Mouse (Mus musculus): ENCODE measurements around the gene Epha5. TPM values are rescaled to one million over a fixed set of nuclear protein-coding genes. Genes with fewer than 3 reads are reported as not detected.

Epha5 gene
- polyA plus RNA-seq (2014; fragmentation: Nextera tagmentation; extraction: Ambion mirVana), result 19.4 and 21.6 TPM in 2 replicates

DNA sequence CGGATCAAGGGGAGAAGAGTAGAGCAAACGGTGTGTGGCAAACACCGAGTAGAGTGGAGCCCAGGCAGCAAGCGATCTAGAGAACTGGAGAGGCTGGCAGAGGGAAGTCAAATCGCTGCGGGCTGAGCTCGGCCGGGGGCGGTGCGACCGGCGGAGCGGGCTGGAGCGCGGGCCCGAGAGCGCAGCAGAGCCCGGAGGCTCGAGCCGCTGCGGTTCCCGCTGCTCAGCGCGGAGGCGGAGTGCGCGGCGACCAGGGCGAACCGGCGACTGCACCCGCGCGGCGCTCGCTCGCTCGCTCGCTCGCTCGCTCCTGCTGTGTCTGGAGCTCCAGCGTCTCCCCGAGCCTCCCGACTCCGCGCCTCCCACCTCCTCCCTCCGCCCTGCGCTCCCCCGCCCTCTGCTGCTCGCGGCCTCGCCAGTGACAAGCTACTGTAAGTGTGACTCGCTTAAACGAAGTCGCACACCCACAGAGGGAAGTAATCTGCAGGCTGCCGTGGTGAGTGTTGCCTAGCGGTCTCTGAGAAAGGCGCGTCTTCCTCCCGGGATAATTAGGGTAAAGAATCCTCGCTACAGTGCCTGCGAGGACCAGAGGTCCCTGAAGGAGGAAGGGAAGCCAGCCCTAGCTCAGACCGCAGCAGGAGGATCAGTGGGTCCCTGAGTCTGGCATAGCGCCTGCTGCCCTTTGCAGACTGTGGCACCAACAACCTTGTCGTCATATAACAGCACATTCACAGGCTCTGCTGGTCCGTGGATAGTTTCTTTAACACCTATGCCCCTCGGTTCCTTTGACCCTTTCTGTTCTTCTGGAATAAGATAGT is at the start of gene Epha5:
Gene Epha5 (minus strand): TSS at position 321 of the 818 bp plus-strand sequence.
- DNase-seq (ENCODE audit: low spot score), result peak; percentile 91
- Histone ChIP-seq H3K27me3 (ENCODE audit: control insufficient read depth, insufficient read depth, low read length) (no peaks in the 10 kb centered on the region; the same call in 1 of the 2 replicates), H3K4me1 (replicated peaks; ENCODE audit: control insufficient read depth, insufficient read depth, low read length) (0 out of 2 replicates have a peak, but pooled peaks cover 3% of the 10 kb centered on the region), H3K4me2 (ENCODE audit: low read depth, low read length, severe bottlenecking) (peak within 1 kb of the TSS; percentile 94), H3K36me3 (ENCODE audit: control insufficient read depth, insufficient read depth, low read length) (no peaks in the 10 kb centered on the region), H3K9me3 (ENCODE audit: control insufficient read depth, low read length) (no peaks in the 10 kb centered on the region), H3K4me3 (ENCODE audit: low read depth, low read length) (peak within 1 kb of the TSS; percentile 69), H3K27ac (ENCODE audit: low read depth, low read length) (peak within 1 kb of the TSS; percentile 69), H3K9ac (ENCODE audit: low read length) (peak within 1 kb of the TSS; percentile 72)
- under 1% methylated on average over 60 of the region's 67 CpGs for WGBS
- peak; percentile 94 for ATAC-seq (replicated peaks; ENCODE audit: low FRiP score)

DNA sequence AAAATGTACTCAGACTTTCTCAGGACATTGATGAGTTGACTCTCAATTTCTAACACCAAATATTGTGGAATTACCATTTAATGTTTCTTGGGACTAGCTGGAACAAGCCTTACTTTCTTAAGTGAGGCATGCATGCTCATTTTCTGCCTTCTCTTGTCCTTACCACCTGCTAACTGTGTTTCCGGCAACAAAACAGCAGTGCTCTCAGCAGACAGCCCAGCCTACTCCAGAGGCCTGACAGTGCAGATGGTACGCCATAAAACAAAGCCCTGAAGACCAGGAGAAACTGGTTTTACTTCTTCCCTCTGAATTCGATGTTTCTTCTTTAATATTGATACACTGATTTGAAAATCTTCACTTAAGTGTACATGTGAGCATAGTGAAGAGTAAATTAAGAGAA is 39.0 kb upstream of the Epha5 start:
- Histone ChIP-seq H3K4me1 (replicated peaks; ENCODE audit: control insufficient read depth, insufficient read depth, low read length) (no peaks in the 10 kb centered on the region), H3K27ac (ENCODE audit: low read depth, low read length) (no peak overlapping the region), H3K27me3 (ENCODE audit: control insufficient read depth, insufficient read depth, low read length) (no peaks in the 10 kb centered on the region), H3K9ac (ENCODE audit: low read length) (no peak overlapping the region), H3K4me3 (ENCODE audit: low read depth, low read length) (no peak overlapping the region), H3K36me3 (ENCODE audit: control insufficient read depth, insufficient read depth, low read length) (no peaks in the 10 kb centered on the region), H3K9me3 (ENCODE audit: control insufficient read depth, low read length) (no peaks in the 10 kb centered on the region), H3K4me2 (ENCODE audit: low read depth, low read length, severe bottlenecking) (no peak overlapping the region)
- 64% methylated on average over 3 of the region's 3 CpGs for WGBS
- DNase-seq (ENCODE audit: low spot score) (no peak), ATAC-seq (replicated peaks; ENCODE audit: low FRiP score) (no peak)

DNA sequence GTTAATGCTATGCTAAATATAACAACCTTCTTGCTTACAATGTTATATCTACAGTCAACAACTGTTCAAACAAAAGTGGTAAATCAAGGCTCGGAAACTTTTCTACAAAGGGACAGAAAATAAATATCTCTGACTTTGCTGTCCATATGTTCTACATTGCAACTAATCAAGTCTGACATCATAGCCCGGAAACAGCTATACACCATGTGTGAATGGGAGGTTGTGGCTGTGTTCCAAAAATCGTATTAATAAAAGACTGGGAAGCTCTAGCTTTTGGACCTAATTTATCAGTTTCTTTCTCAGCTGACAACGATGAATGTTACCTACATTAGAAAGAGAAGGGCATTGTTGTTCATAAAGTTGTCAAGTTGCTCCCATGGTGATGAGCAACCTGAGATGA is 37.5 kb upstream of the Epha5 start:
- Histone ChIP-seq H3K4me3 (ENCODE audit: low read depth, low read length) (no peak overlapping the region), H3K4me2 (ENCODE audit: low read depth, low read length, severe bottlenecking) (no peak overlapping the region), H3K4me1 (replicated peaks; ENCODE audit: control insufficient read depth, insufficient read depth, low read length) (no peaks in the 10 kb centered on the region), H3K9me3 (ENCODE audit: control insufficient read depth, low read length) (no peaks in the 10 kb centered on the region), H3K27me3 (ENCODE audit: control insufficient read depth, insufficient read depth, low read length) (no peaks in the 10 kb centered on the region), H3K9ac (ENCODE audit: low read length) (no peak overlapping the region), H3K27ac (ENCODE audit: low read depth, low read length) (no peak overlapping the region), H3K36me3 (ENCODE audit: control insufficient read depth, insufficient read depth, low read length) (no peaks in the 10 kb centered on the region)
- WGBS, result 90% methylated on average over 4 of the region's 4 CpGs
- no peak for DNase-seq (ENCODE audit: low spot score)
- no peak for ATAC-seq (replicated peaks; ENCODE audit: low FRiP score)

DNA sequence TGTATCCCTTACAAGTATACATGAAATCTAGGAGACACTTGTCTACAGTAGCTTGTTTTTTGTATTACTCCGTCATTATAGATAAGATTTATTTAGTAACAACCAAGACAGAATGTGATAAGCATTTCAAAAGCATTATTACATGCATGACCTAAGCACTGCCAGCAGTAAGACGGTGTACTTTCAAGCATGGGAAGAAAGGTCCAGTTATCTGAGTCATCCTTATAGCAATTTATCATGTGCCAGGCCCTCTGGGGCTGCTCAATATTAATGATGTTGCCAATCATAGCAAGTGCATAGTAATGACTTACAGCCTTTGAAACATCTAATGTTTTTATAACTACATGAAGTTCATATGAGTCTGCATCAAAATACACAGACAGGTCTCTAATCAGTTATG is 36.7 kb upstream of the Epha5 start:
- Histone ChIP-seq H3K36me3 (ENCODE audit: control insufficient read depth, insufficient read depth, low read length) (no peaks in the 10 kb centered on the region), H3K4me1 (replicated peaks; ENCODE audit: control insufficient read depth, insufficient read depth, low read length) (no peaks in the 10 kb centered on the region), H3K27me3 (ENCODE audit: control insufficient read depth, insufficient read depth, low read length) (no peaks in the 10 kb centered on the region), H3K4me2 (ENCODE audit: low read depth, low read length, severe bottlenecking) (no peak overlapping the region), H3K4me3 (ENCODE audit: low read depth, low read length) (no peak overlapping the region), H3K9me3 (ENCODE audit: control insufficient read depth, low read length) (no peaks in the 10 kb centered on the region), H3K9ac (ENCODE audit: low read length) (no peak overlapping the region), H3K27ac (ENCODE audit: low read depth, low read length) (no peak overlapping the region)
- ATAC-seq (replicated peaks; ENCODE audit: low FRiP score), result no peak
- WGBS, result 85% methylated on average over 2 of the region's 2 CpGs
- no peak for DNase-seq (ENCODE audit: low spot score)

DNA sequence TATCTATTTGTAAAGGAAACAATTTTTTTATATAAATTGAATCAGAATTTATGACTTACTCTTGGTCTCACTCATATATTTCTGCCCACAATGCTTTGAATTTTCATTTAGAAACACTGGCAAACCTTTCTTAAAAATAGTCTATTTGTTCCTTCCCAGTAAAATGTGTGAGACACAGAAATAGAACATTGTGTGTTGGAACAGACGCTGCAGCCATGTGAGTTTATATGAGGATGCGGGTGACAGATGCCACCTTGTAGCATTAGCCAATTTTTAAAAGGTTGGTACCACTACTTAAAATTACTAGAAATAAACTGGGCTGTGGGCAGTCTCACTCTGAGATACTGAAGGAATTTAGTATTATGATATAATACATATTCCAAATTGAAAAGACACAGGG is 23.1 kb upstream of the Epha5 start:
- WGBS, result 96% methylated on average over 2 of the region's 2 CpGs
- Histone ChIP-seq H3K27me3 (ENCODE audit: control insufficient read depth, insufficient read depth, low read length) (no peaks in the 10 kb centered on the region), H3K9me3 (ENCODE audit: control insufficient read depth, low read length) (no peaks in the 10 kb centered on the region), H3K27ac (ENCODE audit: low read depth, low read length) (no peak overlapping the region), H3K9ac (ENCODE audit: low read length) (no peak overlapping the region), H3K4me1 (replicated peaks; ENCODE audit: control insufficient read depth, insufficient read depth, low read length) (no peaks in the 10 kb centered on the region), H3K36me3 (ENCODE audit: control insufficient read depth, insufficient read depth, low read length) (no peaks in the 10 kb centered on the region), H3K4me3 (ENCODE audit: low read depth, low read length) (no peak overlapping the region), H3K4me2 (ENCODE audit: low read depth, low read length, severe bottlenecking) (no peak overlapping the region)
- no peak for ATAC-seq (replicated peaks; ENCODE audit: low FRiP score)
- no peak for DNase-seq (ENCODE audit: low spot score)

DNA sequence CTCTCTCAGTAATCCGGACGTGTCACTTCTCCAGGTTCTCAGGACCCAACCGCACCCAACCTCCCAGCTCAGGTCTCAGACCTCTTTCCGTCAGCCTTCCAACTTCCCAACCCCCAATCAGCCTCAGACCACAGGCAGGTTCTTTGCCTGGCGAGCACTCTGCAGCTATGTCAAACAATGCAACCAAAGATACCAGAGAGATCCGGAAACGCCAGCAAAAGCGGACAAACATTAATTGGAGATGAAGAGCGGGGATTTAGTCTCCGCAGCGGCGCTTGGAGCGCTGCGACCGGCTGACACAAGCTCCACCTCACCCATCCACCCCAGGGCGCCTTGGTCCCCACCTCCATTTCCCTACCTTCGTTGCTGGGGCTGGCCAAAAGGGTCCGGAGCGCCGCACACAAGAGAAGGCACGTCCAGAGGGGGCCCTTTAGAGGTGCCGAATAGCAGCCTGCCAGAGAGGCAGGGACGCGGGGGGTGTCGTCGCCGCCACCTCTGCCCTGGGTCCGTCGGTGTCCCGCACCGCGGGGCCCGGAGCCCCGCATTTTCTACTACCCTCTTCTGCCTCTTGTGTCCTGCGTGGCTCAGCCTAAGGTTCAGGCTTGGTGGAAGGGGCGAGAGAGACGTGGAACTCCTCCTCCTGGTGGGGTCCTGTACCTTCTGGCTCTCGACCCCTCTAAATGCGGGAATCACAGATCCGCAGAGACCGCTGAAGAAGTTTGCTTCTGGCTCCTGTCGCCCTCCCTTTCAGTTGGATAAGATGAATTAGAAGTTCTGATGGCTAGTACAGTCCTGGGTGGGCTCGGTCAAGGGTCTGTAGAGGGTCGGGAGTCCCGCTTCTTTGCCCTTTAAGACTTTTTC is 991 bp downstream of the Epha5 start:
- peak overlapping the region; percentile 94 for H3K4me2 ChIP-seq (ENCODE audit: low read depth, low read length, severe bottlenecking)
- peak overlapping the region; percentile 72 for H3K9ac ChIP-seq (ENCODE audit: low read length)
- no peak overlapping the region for H3K27ac ChIP-seq (ENCODE audit: low read depth, low read length)
- DNase-seq (ENCODE audit: low spot score), result peak; percentile 70
- peak; percentile 42 for ATAC-seq (replicated peaks; ENCODE audit: low FRiP score)
- no peaks in the 10 kb centered on the region for H3K36me3 ChIP-seq (ENCODE audit: control insufficient read depth, insufficient read depth, low read length)
- H3K4me1 ChIP-seq (replicated peaks; ENCODE audit: control insufficient read depth, insufficient read depth, low read length), result 0 out of 2 replicates have a peak, but pooled peaks cover 3% of the 10 kb centered on the region
- peak overlapping the region; percentile 69 for H3K4me3 ChIP-seq (ENCODE audit: low read depth, low read length)
- H3K27me3 ChIP-seq (ENCODE audit: control insufficient read depth, insufficient read depth, low read length), result no peaks in the 10 kb centered on the region; the same call in 1 of the 2 replicates
- under 1% methylated on average over 45 of the region's 45 CpGs for WGBS
- no peaks in the 10 kb centered on the region for H3K9me3 ChIP-seq (ENCODE audit: control insufficient read depth, low read length)

DNA sequence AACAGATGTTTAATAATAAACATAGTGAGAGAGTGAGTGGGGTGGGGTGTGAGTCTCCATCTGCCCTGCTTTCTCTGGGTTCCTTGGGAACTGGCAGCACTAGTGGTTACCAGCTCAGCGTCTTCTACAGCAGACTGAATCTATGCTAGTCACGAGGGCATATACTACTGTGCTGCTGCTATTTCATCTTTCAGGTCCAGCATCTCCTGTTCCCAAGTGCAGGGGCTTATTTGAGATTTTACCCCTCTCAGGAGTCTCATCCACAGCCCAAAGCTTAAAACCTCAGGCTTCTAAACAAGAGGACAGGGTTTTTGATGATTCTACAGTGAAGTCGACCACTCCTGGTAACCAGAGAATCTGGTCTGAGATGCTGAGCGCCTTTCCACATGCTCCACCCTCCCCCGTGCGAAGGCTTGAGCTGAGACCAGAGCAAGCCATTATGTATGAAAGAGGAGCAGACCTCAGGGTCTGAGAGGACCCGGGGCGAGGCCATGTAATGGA is 2.2 kb downstream of the Epha5 start:
- H3K27me3 ChIP-seq (ENCODE audit: control insufficient read depth, insufficient read depth, low read length), result no peaks in the 10 kb centered on the region; the same call in 1 of the 2 replicates
- ATAC-seq (replicated peaks; ENCODE audit: low FRiP score), result no peak
- 8% methylated on average over 8 of the region's 8 CpGs for WGBS
- DNase-seq (ENCODE audit: low spot score), result peak; percentile 53
- H3K9me3 ChIP-seq (ENCODE audit: control insufficient read depth, low read length), result no peaks in the 10 kb centered on the region
- no peak overlapping the region for H3K27ac ChIP-seq (ENCODE audit: low read depth, low read length)
- H3K9ac ChIP-seq (ENCODE audit: low read length), result peak overlapping the region; percentile 72
- H3K4me2 ChIP-seq (ENCODE audit: low read depth, low read length, severe bottlenecking), result peak overlapping the region; percentile 94
- no peaks in the 10 kb centered on the region for H3K36me3 ChIP-seq (ENCODE audit: control insufficient read depth, insufficient read depth, low read length)
- H3K4me1 ChIP-seq (replicated peaks; ENCODE audit: control insufficient read depth, insufficient read depth, low read length), result 0 out of 2 replicates have a peak, but pooled peaks cover 3% of the 10 kb centered on the region
- peak overlapping the region; percentile 69 for H3K4me3 ChIP-seq (ENCODE audit: low read depth, low read length)

DNA sequence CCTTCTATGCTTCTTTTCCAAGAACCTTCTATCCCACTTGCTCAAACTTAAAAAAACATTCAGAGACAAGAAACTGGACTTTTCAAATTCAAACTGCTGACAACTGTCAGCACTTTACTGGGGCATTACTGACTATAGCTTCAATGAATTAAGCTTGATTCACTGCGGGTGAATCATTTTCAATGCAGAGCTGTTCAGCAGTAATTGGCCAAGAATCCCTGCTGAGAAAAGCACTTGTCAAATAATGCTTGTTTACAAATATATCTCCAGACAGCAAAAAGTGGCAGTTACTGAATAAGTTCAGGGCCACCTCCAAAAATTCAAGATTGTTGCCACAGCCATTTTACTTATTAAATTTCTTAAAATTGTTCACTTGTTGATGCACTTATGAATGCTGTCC is 4.2 kb downstream of the Epha5 start:
- ATAC-seq (replicated peaks; ENCODE audit: low FRiP score), result no peak
- Histone ChIP-seq H3K4me3 (ENCODE audit: low read depth, low read length) (no peak overlapping the region), H3K4me1 (replicated peaks; ENCODE audit: control insufficient read depth, insufficient read depth, low read length) (0 out of 2 replicates have a peak, but pooled peaks cover 3% of the 10 kb centered on the region), H3K27me3 (ENCODE audit: control insufficient read depth, insufficient read depth, low read length) (no peaks in the 10 kb centered on the region; the same call in 1 of the 2 replicates), H3K9me3 (ENCODE audit: control insufficient read depth, low read length) (no peaks in the 10 kb centered on the region), H3K36me3 (ENCODE audit: control insufficient read depth, insufficient read depth, low read length) (no peaks in the 10 kb centered on the region), H3K27ac (ENCODE audit: low read depth, low read length) (no peak overlapping the region), H3K9ac (ENCODE audit: low read length) (no peak overlapping the region), H3K4me2 (ENCODE audit: low read depth, low read length, severe bottlenecking) (no peak overlapping the region)
- 11% methylated on average over 1 of the region's 1 CpGs for WGBS
- no peak for DNase-seq (ENCODE audit: low spot score)
